Mouse (Mus musculus): ENCODE measurements around the gene Ints3.

GRCm38 (mm10) chr3:90372817-90373216, 60.6 kb downstream of the Ints3 start:
- TF ChIP-seq CTCF (IDR thresholded peaks at IDR 0.05; ENCODE audit: low read depth, low read length) = no peak
- TF ChIP-seq POLR2A (IDR thresholded peaks at IDR 0.05; ENCODE audit: borderline replicate concordance, low read depth, low read length) = no peak
